Mouse (Mus musculus): ENCODE data around the gene Casq2.

The Casq2 gene

GRCm38 (mm10) chr3:102086283-102086682, at the start of gene Casq2:
Casq2 (plus strand) TSS chr3:102086415.
- in situ Hi-C loops (cut with MboI; ENCODE audit: low sequenced_read_pairs), result no loop called here

- in situ Hi-C loops (cut with MboI; ENCODE audit: low sequenced_read_pairs), result no loop called here
Observed at GRCm38 (mm10) chr3:102037806-102038205, 48.4 kb upstream of the Casq2 start.

GRCm38 (mm10) chr3:102038608-102039007, 47.6 kb upstream of the Casq2 start:
- in situ Hi-C loops (cut with MboI; ENCODE audit: low sequenced_read_pairs), result no loop called here

- in situ Hi-C loops (cut with MboI; ENCODE audit: low sequenced_read_pairs), result no loop called here
Observed at GRCm38 (mm10) chr3:102041632-102042031, 44.6 kb upstream of the Casq2 start.

- in situ Hi-C loops (cut with MboI; ENCODE audit: low sequenced_read_pairs), result no loop called here
Observed at GRCm38 (mm10) chr3:102045071-102045470, 41.1 kb upstream of the Casq2 start.

GRCm38 (mm10) chr3:102047532-102047931, 38.7 kb upstream of the Casq2 start:
- in situ Hi-C loops (cut with MboI; ENCODE audit: low sequenced_read_pairs), result no loop called here

- in situ Hi-C loops (cut with MboI; ENCODE audit: low sequenced_read_pairs), result no loop called here
Observed at GRCm38 (mm10) chr3:102049207-102050104, 36.8 kb upstream of the Casq2 start.

- in situ Hi-C loops (cut with MboI; ENCODE audit: low sequenced_read_pairs), result no loop called here
Observed at GRCm38 (mm10) chr3:102052036-102052435, 34.2 kb upstream of the Casq2 start.

- in situ Hi-C loops (cut with MboI; ENCODE audit: low sequenced_read_pairs), result no loop called here
Observed at GRCm38 (mm10) chr3:102053293-102053692, 32.9 kb upstream of the Casq2 start.

GRCm38 (mm10) chr3:102055878-102056277, 30.3 kb upstream of the Casq2 start:
- in situ Hi-C loops (cut with MboI; ENCODE audit: low sequenced_read_pairs), result no loop called here

GRCm38 (mm10) chr3:102060065-102060464, 26.1 kb upstream of the Casq2 start:
- in situ Hi-C loops (cut with MboI; ENCODE audit: low sequenced_read_pairs), result no loop called here

GRCm38 (mm10) chr3:102061923-102062670, 24.1 kb upstream of the Casq2 start:
- in situ Hi-C loops (cut with MboI; ENCODE audit: low sequenced_read_pairs), result no loop called here

- in situ Hi-C loops (cut with MboI; ENCODE audit: low sequenced_read_pairs), result no loop called here
Observed at GRCm38 (mm10) chr3:102062671-102063010, 23.6 kb upstream of the Casq2 start.

GRCm38 (mm10) chr3:102063273-102064120, 22.7 kb upstream of the Casq2 start:
- in situ Hi-C loops (cut with MboI; ENCODE audit: low sequenced_read_pairs), result no loop called here

GRCm38 (mm10) chr3:102064566-102064965, 21.6 kb upstream of the Casq2 start:
- in situ Hi-C loops (cut with MboI; ENCODE audit: low sequenced_read_pairs), result no loop called here

- in situ Hi-C loops (cut with MboI; ENCODE audit: low sequenced_read_pairs), result no loop called here
Observed at GRCm38 (mm10) chr3:102067306-102067705, 18.9 kb upstream of the Casq2 start.

- in situ Hi-C loops (cut with MboI; ENCODE audit: low sequenced_read_pairs), result no loop called here
Observed at GRCm38 (mm10) chr3:102067861-102068260, 18.4 kb upstream of the Casq2 start.

- in situ Hi-C loops (cut with MboI; ENCODE audit: low sequenced_read_pairs), result no loop called here
Observed at GRCm38 (mm10) chr3:102069260-102069659, 17.0 kb upstream of the Casq2 start.

GRCm38 (mm10) chr3:102069686-102070085, 16.5 kb upstream of the Casq2 start:
- in situ Hi-C loops (cut with MboI; ENCODE audit: low sequenced_read_pairs), result no loop called here

- in situ Hi-C loops (cut with MboI; ENCODE audit: low sequenced_read_pairs), result no loop called here
Observed at GRCm38 (mm10) chr3:102070360-102070759, 15.9 kb upstream of the Casq2 start.

- in situ Hi-C loops (cut with MboI; ENCODE audit: low sequenced_read_pairs), result no loop called here
Observed at GRCm38 (mm10) chr3:102071016-102071415, 15.2 kb upstream of the Casq2 start.

Measured in CH12F3 (cell line).